Mouse (Mus musculus) hindbrain, embryonic 15.5 days (tissue): ENCODE results near the gene Wdr5. TPM values are rescaled to one million over a fixed set of nuclear protein-coding genes. Genes with fewer than 3 reads are reported as not detected.
A peak's percentile ranks its signal among the peaks of the same experiment; 100 is the strongest.
"Not testable (repeated sequence)": the region's sequence is repeated elsewhere in the genome, so short reads cannot be mapped to it uniquely, and the experiment has no call there.

Experiments used
- ATAC-seq: fragments of 200-750 bp; cut with Nextera tagmentation; 2 replicates; pipeline ENCODE4 v1.8.0; 2017; ENCODE audit warnings: low read depth, moderate number of reproducible peaks, moderate TSS enrichment; ENCODE audit not compliant: low FRiP score
- H3K27ac ChIP-seq: fragments of 300-500 bp; sonication (generic); replicated peaks from 2 replicates; pipeline ENCODE4 v1.5.1; 2015; ENCODE audit warnings: mild to moderate bottlenecking, inconsistent platforms
- H3K27me3 ChIP-seq: fragments of 300-500 bp; sonication (generic); 2 replicates; pipeline ENCODE4 v1.6.1; 2015; ENCODE audit warnings: control low read depth, inconsistent platforms
- H3K36me3 ChIP-seq: fragments of 300-500 bp; sonication (generic); 2 replicates; pipeline ENCODE4 v1.6.1; 2015; ENCODE audit warnings: control low read depth, inconsistent platforms
- H3K4me1 ChIP-seq: fragments of 300-500 bp; sonication (generic); replicated peaks from 2 replicates; pipeline ENCODE4 v1.6.1; 2015; ENCODE audit warnings: control low read depth, inconsistent platforms
- H3K4me2 ChIP-seq: fragments of 300-500 bp; sonication (generic); 2 replicates; pipeline ENCODE4 v1.6.1; 2015; ENCODE audit warnings: moderate library complexity, mild to moderate bottlenecking, inconsistent platforms
- H3K4me3 ChIP-seq: fragments of 300-500 bp; sonication (generic); 2 replicates; pipeline ENCODE4 v1.5.1; 2015; ENCODE audit warnings: mild to moderate bottlenecking, inconsistent platforms
- H3K9ac ChIP-seq: fragments of 300-500 bp; sonication (generic); 2 replicates; pipeline ENCODE4 v1.6.1; 2015; ENCODE audit warnings: inconsistent platforms
- H3K9me3 ChIP-seq: fragments of 300-500 bp; sonication (generic); 2 replicates; pipeline ENCODE4 v1.6.1; 2016; ENCODE audit warnings: control low read depth, inconsistent platforms
- WGBS: fragments of 180-500 bp; shearing (Covaris S2); methylation state at CpG from one replicate; pipeline ENCODE4 v1.1.7; 2015; 5-methylcytosine and 5-hydroxymethylcytosine counted together
- polyA plus RNA-seq: library from polyadenylated mRNA; unstranded; fragments of >200 nt; fragmentation: Nextera tagmentation; extraction: Ambion mirVana; gene quantifications from 2 replicates; pipeline ENCODE4 v1.2.1, GENCODE M21; 2015

Wdr5 gene
- polyA plus RNA-seq, 1 experiment from 2014 or later, result 44.2 TPM

DNA sequence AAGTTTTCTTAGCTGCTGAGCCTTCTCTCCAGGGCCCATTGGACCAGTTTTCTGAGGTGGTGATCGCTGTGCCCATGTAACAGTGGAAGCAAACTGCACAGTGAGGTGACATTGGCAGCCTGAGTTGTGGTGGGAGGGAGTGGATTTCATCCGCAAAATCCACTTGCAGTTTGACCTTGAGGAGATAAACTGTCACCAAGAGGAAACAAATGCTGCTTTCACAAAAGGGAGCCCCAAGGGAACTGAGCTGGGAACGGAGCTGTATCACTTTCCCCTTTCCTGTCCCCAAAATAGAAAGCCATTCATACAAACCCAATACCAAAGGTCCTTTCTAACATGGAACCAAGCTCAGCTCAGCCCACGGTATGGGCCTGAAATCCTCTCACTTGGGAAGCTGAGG, 35.1 kb upstream of the Wdr5 start:
- no peak for ATAC-seq
- H3K4me2 ChIP-seq, result no peak overlapping the region
- 78% methylated on average over 4 of the region's 4 CpGs for WGBS

DNA sequence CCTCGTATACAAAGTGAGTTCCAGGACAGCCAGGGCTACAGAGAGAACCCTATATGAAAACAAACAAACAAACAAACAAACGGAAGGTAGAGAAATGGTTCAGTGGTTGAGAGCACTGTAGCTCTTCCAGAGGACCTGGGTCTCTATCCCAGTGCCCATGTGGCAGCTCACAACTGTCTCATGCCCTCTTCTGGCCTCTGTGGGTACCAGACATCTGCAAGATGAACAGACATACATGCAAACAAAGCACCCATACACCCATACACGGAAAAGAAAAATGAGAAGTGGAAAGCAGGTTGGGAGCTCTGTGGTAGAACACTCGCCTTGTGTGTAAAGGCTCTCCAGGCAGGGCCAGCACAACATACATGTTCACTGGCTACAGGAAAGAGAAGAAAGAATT, 34.6 kb upstream of the Wdr5 start:
- Histone ChIP-seq H3K4me2 (no peak overlapping the region), H3K4me1 (peaks cover 10% of the 10 kb centered on the region), H3K27me3 (no peaks in the 10 kb centered on the region), H3K27ac (no peak overlapping the region), H3K4me3 (no peak overlapping the region), H3K9ac (no peak overlapping the region), H3K9me3 (no peaks in the 10 kb centered on the region), H3K36me3 (no peaks in the 10 kb centered on the region)
- no peak for ATAC-seq
- WGBS, result 75% methylated on average over 4 of the region's 4 CpGs

More for the DNA sequence above, 35.1 kb upstream of the Wdr5 start:
- no peak overlapping the region for H3K27ac ChIP-seq
- H3K27me3 ChIP-seq, result no peaks in the 10 kb centered on the region
- H3K9ac ChIP-seq, result no peak overlapping the region
- no peaks in the 10 kb centered on the region for H3K9me3 ChIP-seq
- H3K4me3 ChIP-seq, result no peak overlapping the region
- peaks cover 10% of the 10 kb centered on the region for H3K4me1 ChIP-seq
- no peaks in the 10 kb centered on the region for H3K36me3 ChIP-seq

DNA sequence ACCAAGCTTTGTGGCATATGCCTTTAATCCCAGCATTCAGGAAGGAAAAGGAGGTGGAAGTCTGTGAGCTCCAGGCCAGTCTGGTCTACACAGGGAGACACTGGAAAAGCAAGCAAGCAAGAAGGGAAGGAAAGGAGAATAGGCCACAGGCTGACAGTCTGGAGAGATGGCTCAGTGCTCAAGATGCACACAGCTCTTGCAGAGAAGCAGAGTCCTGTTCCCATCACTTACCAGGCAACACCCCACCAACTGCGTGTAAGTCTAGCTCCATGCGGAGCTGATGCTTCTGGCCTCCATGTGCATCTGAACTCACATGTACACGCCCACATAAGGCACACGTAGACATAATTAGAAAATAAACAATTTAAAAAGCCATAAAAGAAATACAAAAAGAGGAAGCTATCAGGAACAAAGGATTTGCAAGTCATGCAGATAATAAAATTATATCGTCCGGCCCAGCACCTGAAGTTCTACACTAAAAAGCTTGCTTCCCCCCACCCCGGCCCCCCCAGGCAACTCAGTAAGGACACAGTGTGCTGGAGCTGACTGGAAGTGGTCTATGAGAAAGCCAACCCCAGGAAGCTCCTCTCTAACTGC, 32.6 kb upstream of the Wdr5 start:
- Histone ChIP-seq H3K27ac (no peak overlapping the region), H3K36me3 (no peaks in the 10 kb centered on the region), H3K9me3 (no peaks in the 10 kb centered on the region), H3K9ac (no peak overlapping the region), H3K27me3 (no peaks in the 10 kb centered on the region), H3K4me3 (no peak overlapping the region), H3K4me2 (no peak overlapping the region), H3K4me1 (no peaks in the 10 kb centered on the region)
- ATAC-seq, result no peak
- whole genome bisulfite sequencing, result 86% methylated on average over 7 of the region's 7 CpGs

DNA sequence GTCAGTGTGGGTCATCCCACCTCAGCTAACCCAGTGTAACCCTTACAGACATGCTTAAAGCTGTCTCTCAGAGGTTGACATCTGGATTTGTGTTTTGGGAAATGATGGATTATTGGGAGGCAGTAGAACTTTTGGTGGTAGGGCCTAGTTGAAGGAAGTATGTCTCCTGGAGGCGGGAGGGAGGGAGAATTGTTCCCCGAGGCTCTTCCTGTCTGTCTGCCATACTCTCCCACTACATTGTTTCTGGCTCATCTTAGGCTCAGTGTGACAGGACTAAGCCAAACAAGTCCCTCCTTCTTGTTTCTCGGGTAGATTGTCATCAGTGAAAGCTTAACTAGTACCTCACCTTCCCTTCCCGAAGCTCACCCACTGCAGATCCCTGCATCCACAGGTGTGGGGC, 28.2 kb upstream of the Wdr5 start:
- no peaks in the 10 kb centered on the region for H3K36me3 ChIP-seq
- ATAC-seq, result no peak
- H3K4me3 ChIP-seq, result no peak overlapping the region
- H3K4me2 ChIP-seq, result no peak overlapping the region
- WGBS, result 85% methylated on average over 4 of the region's 4 CpGs
- H3K4me1 ChIP-seq, result no peaks in the 10 kb centered on the region
- H3K9ac ChIP-seq, result no peak overlapping the region
- H3K27me3 ChIP-seq, result no peaks in the 10 kb centered on the region
- no peaks in the 10 kb centered on the region for H3K9me3 ChIP-seq
- H3K27ac ChIP-seq, result no peak overlapping the region

DNA sequence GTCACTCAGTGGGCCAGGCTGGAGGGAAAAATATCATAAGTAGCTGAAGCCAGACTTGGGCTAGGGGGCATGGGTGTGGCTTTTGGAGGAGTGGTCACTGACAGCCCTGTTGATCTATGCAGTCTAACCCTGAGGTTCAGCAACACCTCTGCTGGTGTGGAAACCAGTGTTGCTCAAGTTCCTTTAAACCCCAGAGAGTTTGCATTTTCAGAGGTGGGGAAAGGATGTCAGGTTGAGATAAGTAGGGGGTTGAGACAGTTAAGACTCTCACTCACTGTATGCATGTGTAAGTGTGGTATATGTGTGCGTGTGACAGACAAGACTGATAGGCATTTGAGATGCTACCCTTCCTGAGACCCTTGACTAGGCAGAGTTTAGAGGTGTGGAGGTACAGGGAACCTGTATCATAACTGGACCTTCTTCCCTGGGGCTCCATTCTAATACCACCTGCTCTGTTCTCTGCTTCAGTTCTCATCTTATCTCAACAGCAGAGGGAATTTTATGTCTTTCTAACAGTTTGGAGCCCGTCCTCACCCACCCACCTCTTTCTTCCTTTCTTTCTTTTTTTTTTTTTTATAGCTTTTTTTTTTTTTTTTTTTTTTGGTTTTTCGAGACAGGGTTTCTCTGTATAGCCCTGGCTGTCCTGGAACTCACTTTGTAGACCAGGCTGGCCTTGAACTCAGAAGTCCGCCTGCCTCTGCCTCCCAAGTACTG, 27.5 kb upstream of the Wdr5 start:
- Histone ChIP-seq H3K4me3 (no peak overlapping the region), H3K4me2 (no peak overlapping the region), H3K27ac (no peak overlapping the region), H3K9me3 (no peaks in the 10 kb centered on the region), H3K9ac (no peak overlapping the region), H3K36me3 (no peaks in the 10 kb centered on the region), H3K4me1 (no peaks in the 10 kb centered on the region), H3K27me3 (no peaks in the 10 kb centered on the region)
- no peak for ATAC-seq
- 91% methylated on average over 3 of the region's 4 CpGs for WGBS

DNA sequence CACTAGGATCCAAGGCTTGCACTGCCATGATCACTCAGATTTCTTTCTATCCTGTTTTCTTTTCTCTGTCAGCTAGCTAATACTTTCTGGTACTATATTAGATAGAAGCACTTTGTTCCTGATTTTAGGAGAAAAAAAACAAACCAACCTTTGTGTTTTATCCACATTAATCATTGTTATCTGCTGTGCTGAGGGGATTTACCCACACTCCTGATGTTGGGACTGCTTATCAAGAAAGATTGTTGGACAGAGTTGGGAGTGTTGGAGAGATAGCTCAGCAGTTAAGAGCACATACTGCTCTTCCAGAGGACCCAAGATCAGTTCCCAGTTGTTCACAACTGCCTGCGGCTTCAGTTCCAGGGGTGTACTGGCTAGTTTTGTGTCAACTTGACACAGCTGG, 26.6 kb upstream of the Wdr5 start:
- Histone ChIP-seq H3K4me1 (no peaks in the 10 kb centered on the region), H3K9me3 (no peaks in the 10 kb centered on the region), H3K36me3 (no peaks in the 10 kb centered on the region), H3K27me3 (no peaks in the 10 kb centered on the region), H3K4me2 (no peak overlapping the region), H3K9ac (no peak overlapping the region), H3K27ac (no peak overlapping the region), H3K4me3 (no peak overlapping the region)
- WGBS, result 100% methylated on average over 1 of the region's 1 CpGs
- no peak for ATAC-seq

DNA sequence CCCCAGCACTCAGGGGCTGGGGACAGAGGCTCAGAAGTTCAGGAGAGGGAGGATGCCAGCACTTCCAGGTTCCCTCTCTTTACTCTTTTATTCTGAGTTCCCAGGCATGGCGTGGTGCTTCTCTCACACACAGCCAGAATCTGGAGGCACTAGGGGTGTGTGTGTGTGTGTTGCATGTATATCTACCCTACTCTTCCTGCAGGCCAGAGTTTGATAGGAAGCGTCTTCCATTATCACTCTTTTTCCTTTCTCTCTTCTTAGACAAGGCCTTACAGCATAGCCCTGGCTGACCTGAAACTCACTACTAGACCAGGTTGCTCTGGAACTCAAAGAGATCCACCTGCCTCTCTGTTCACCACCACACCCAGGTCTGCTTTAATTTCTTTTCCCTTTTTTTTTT, 24.0 kb upstream of the Wdr5 start:
- Histone ChIP-seq H3K4me3 (no peak overlapping the region), H3K36me3 (no peaks in the 10 kb centered on the region), H3K27ac (no peak overlapping the region), H3K9ac (no peak overlapping the region), H3K27me3 (no peaks in the 10 kb centered on the region), H3K4me2 (no peak overlapping the region), H3K4me1 (no peaks in the 10 kb centered on the region), H3K9me3 (no peaks in the 10 kb centered on the region)
- WGBS, result 75% methylated on average over 2 of the region's 2 CpGs
- ATAC-seq, result no peak

DNA sequence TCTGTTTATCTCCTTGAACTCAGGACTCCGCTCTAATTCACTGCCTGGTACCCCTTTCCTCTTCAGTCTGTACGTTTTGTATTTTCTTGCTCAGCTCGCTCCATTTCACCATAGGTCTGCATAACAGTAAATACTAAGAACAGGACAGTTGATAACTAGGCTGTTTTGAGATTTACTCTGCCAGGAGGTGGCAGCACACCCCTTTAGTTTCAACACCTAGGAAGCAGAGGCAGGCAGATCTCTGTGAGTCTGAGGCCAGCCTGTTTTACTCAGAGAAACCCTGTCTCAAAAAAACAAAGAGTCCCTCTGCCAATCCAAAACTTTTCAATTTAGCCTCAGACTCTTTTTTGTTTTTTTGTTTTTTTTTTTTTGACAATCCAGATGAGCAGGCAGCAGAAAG, 21.0 kb upstream of the Wdr5 start:
- Histone ChIP-seq H3K4me1 (peaks cover 7% of the 10 kb centered on the region; the same call in 1 of the 2 replicates), H3K4me3 (no peak overlapping the region), H3K27ac (no peak overlapping the region), H3K36me3 (no peaks in the 10 kb centered on the region), H3K9me3 (no peaks in the 10 kb centered on the region), H3K4me2 (no peak overlapping the region), H3K27me3 (no peaks in the 10 kb centered on the region), H3K9ac (no peak overlapping the region)
- WGBS, result 96% methylated on average over 3 of the region's 3 CpGs
- no peak for ATAC-seq

DNA sequence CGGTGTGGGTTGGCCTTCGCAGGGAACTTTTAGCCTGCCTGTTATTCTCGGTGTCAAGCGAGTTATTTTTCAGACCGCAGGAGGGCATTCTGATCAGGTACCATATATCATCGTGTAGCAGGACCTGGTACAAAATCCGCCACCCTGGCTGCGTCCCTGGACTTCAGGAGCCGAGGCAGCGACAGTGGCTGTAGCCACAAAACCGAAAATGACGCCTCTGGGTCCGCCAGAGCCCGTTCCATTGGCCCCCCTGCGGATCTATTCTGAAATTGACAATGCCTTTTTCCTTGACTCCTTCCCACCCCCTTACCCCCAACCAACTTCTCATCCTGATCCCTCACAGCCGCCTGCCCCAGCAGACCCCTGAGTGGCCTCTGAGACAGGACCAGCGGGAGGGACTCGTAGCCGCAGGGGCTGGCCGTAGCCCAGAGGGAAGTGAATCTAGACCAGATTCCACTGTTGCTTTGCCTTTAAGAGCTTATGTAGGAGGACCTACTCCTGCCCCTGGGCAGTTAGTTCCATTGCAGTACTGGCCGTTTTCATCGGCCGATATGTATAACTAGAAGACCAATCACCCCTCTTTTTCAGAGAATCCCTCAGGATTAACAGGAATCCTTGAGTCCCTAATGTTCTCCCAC, 18.4 kb upstream of the Wdr5 start:
- no peaks in the 10 kb centered on the region for H3K9me3 ChIP-seq
- H3K9ac ChIP-seq, result 0 out of 2 replicates have a peak overlapping the region, but pooled peaks have one; percentile 30
- H3K4me1 ChIP-seq, result peaks cover 7% of the 10 kb centered on the region; the same call in 1 of the 2 replicates
- no peaks in the 10 kb centered on the region for H3K36me3 ChIP-seq
- WGBS, result 24% methylated on average over 23 of the region's 23 CpGs
- H3K27ac ChIP-seq, result no peak overlapping the region; the same call in 1 of the 2 replicates
- no peak for ATAC-seq
- peak overlapping the region; percentile 32 for H3K4me3 ChIP-seq
- H3K4me2 ChIP-seq, result peak overlapping the region; percentile 64
- no peaks in the 10 kb centered on the region for H3K27me3 ChIP-seq

DNA sequence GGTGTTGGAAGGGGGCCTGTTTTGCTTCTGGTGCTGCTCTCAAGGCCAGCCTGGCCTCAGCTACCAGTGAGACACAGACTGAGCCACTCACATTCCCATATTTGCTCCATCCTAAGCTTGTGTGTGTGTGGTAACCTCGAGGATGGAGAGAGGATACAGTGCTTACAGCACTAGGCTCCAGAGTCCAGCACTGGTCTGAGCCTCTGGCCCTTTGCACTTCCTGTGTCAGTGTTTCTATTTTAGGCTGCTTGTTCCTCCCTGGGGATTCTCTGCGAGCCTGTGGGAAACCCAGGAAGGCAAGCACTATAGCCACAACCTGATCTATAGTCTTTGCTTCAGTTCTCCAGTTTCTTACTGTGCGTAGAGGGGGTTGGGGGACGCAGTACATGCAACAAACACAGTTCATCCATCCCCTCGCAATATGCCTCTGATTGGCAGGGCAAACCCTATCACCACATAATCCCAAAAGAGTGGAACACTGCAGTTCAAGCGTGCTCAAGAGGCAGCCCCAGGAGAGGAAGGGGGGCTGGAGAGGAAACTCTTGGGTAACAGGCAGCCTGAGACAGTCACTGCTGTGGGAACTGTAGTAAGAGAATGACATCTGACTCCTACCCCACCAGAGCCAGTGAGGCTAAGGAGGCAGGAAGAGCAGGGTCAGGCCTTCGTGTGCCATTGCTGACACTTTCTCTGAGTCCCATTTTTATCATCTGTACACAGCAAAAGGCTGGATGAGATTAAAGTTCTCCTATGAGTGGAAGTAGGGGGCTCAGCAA, 10.7 kb upstream of the Wdr5 start:
- no peaks in the 10 kb centered on the region for H3K27me3 ChIP-seq
- H3K4me3 ChIP-seq, result no peak overlapping the region
- no peak for ATAC-seq
- no peaks in the 10 kb centered on the region for H3K9me3 ChIP-seq
- no peak overlapping the region for H3K9ac ChIP-seq
- H3K4me2 ChIP-seq, result no peak overlapping the region
- no peaks in the 10 kb centered on the region for H3K36me3 ChIP-seq
- 80% methylated on average over 7 of the region's 7 CpGs for WGBS
- H3K4me1 ChIP-seq, result no peaks in the 10 kb centered on the region
- 0 out of 2 replicates have a peak overlapping the region, but pooled peaks have one; percentile 34 for H3K27ac ChIP-seq

DNA sequence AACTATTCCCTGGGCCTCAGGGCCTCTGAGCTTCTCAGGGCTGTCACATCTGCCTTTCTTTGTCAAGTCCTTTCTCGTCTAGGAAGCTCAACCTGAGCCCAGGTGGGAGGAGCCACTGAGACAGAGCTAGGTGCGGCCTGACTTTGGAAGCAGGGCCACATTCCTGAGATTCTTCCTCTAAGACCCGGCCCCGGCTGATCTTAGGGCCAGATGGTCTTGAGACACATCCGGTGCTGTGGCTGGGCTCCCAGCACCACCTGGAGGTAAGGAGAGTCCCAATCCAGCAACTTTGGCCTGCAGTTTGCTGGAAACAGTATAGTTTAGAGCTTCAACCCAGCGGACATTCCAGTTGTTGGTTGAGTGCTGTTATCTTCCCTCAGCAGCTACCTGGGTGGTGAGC, 9.4 kb upstream of the Wdr5 start:
- Histone ChIP-seq H3K27ac (no peak overlapping the region), H3K4me1 (no peaks in the 10 kb centered on the region), H3K36me3 (no peaks in the 10 kb centered on the region), H3K4me2 (no peak overlapping the region), H3K4me3 (no peak overlapping the region), H3K27me3 (no peaks in the 10 kb centered on the region), H3K9ac (no peak overlapping the region), H3K9me3 (no peaks in the 10 kb centered on the region)
- 17% methylated on average over 6 of the region's 6 CpGs for WGBS
- no peak for ATAC-seq

DNA sequence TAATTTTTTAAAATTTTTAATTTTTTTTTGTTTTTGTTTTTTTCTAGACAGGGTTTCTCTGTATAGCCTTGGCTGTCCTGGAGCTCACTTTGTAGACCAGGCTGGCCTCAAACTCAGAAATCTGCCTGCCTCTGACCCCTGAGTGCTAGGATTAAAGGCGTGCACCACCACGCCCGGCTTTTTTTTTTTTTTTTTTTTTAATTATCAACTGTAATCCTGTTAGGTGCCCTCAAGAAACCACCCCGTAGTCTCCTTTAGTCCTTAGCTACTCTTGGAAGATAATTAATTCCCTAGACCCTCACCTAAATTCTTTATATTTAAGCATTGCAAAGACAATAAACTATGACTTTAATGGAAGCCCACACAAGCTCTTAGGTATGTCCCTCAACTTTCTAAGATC, 8.3 kb upstream of the Wdr5 start:
- not testable (repeated sequence) for H3K36me3 ChIP-seq, H3K9ac ChIP-seq, H3K4me1 ChIP-seq, H3K9me3 ChIP-seq, H3K27ac ChIP-seq, ATAC-seq, H3K27me3 ChIP-seq, H3K4me2 ChIP-seq, H3K4me3 ChIP-seq
- 92% methylated on average over 4 of the region's 4 CpGs for WGBS
